Mouse (Mus musculus): Measurements from ENCODE around the gene Olfr1412. TPM values are rescaled to one million over a fixed set of nuclear protein-coding genes. Genes with fewer than 3 reads are reported as not detected.

Gene Olfr1412
- not detected for total RNA-seq (2021)
- long read RNA-seq, experiment 1 = 0 reads
- long read RNA-seq, experiment 2 = 0 reads

DNA sequence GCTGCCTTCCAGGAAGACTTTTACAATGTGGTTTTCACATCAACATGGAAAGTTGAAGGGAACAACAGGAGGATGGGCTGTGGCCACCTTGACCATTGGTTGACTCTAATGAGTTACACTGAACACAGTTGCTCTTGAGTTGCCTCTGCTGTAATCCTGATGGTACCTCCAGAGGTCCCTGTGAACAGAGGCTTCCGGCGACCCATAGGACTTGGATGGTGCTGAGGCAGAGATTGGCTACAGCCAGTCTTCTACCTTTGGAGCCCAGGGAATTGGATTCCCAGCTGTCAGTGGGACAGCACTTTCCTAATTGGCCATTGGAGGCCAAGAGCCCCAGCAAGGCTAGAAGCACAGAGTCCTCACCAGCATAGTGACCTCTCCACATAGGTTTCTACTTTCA, at the start of gene Olfr1412:
Gene Olfr1412 (plus strand): TSS at position 301 of the 400 bp plus-strand sequence.
- no peak for DNase-seq (ENCODE audit: low spot score in 2 of 2)

DNA sequence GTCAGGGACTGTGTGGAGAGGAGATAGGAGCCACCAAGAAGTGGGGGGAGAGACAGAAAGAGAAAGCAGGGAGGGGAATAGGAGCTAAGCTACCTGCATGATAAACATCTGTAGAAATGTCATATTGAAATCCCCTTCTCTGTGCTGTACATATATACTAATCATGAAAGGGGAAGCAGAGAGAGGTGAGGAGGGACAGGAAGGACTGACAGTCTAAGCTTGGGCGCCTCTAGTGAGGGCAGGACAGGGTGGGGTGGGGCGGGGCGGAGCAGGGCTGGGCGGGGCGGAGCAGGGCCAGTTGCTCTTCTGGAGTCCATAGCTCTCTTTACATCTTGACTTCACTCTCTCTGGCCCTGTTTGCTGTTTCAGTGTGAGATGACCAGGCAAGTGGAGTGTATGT, 48.6 kb upstream of the Olfr1412 start:
- no peak for DNase-seq (ENCODE audit: low spot score in 2 of 2)

DNA sequence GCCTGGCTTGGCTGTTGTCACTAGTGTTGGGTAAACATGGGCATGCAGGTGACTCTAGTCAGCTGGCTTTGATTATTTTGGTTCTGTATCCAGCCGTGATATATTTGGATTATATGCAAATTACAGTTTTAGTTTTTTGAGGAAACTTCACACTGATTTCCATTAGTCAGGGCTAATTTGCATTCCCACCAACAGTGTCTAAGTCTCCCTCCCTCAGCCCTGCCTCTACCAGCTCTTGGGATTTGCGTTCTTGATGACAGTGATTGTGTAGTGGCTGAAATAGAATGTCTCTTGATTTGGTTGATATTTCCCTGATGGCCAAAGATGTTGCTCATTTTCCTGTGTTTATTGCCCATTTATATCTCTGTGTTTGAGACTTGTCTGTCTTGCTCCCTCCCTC, 46.5 kb upstream of the Olfr1412 start:
- DNase-seq (ENCODE audit: low spot score in 2 of 2) = no peak

DNA sequence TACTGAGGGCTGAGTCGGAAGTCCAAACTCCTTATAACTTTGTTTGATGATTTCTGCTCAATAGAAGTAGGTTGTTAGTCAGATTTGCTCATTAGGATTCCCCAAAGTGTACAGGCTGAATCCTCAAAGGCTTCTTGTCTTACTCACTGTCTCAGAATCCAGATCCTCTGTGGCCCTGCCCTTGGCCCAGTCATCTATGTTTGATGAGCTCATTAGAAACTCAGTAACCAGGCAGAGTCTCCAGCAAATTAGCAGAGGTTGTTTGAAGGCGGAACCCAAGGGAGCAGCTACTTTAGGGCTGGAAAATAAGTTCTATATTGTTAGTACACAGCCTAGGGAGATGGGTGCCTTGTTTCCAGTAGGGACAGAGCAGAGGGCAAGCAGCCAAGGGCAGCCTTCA, 39.6 kb upstream of the Olfr1412 start:
- DNase-seq (ENCODE audit: low spot score in 2 of 2) = no peak

DNA sequence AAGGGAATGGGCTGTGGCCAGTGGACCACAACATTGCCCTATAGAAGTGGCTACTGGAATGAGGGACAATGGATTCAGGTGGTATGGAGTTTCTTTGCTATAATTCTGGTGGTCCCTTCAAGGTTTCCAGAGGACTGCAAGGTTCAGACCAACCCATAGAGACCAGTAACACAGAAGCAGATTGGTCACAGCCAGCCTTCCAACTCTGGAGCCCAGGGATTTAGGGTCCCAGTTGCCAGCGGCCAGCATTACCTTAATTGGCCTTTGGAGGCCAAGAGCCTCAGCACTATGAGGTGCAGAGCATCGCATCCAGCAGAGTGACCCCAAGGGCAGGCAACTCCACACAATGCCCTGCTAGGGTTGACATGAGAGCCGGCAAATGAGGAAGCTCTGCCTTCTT, 14.6 kb upstream of the Olfr1412 start, which contains the start of gene Olfr1413:
Gene Olfr1413 (plus strand): TSS at position 301 of the 400 bp plus-strand sequence.
- no peak for DNase-seq (ENCODE audit: low spot score in 2 of 2)

DNA sequence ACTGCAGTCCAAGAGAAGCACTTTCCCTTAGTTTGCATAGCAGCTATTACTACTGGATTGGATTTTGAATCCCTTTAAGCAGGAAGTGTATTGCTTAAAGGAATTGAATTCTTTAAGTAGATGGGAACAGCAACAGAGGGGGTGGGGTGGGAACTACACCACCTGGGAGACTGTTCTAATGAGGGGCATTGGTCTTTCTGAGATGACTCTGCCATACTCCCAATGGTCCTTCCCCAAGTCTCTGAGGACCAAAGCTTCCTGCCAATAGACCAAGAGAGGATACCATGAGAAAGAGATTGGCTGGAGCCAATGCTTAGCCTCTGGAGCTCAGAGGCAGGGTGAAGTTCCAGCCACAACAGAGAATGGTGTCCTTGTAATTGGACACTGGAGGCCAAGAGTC, 8.5 kb downstream of the Olfr1412 start, which contains the start of gene Olfr1411:
Gene Olfr1411 (plus strand): TSS at position 301 of the 400 bp plus-strand sequence.
- no peak for DNase-seq (ENCODE audit: low spot score in 2 of 2)

DNA sequence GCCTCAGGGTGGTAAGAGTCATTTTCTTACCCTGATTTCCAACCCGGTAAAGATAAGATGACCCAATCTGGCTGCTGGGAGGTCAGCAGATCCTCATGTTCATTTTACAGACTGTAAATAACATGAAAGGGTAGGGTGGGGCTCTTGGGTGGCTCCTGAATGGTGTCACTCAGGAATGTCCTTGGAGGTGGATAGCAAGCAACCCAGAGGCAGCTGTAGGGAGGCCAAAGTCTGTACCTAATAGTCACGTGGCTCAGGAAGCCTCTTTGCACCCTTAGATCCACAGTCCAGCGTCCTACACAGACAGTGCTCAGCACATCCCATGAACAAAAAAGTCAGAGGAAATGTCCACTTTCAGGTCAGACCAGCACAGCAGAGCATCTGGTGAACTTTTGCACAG, 10.4 kb downstream of the Olfr1412 start:
- DNase-seq (ENCODE audit: low spot score in 2 of 2) = no peak

DNA sequence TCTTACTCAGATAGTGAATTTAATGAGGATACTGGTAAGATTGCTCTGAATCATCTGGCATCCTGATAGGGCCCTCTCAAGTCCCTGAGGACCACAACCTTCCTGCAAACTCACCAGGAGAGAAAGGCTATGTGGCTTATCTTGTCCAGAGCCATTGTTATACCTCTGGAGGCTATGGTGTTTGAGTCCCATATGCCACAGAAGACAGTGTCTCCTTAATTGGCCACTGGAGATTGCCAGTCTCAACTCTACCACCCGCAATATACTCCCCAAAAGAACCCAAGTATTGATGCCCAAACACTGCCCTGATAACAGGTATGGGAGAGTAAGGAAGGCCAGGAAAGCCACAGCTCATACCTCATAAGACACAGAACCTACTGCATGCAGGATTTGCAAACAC, 19.9 kb downstream of the Olfr1412 start, which contains the start of gene Olfr1410:
Gene Olfr1410 (plus strand): TSS at position 301 of the 400 bp plus-strand sequence.
- DNase-seq (ENCODE audit: low spot score in 2 of 2) = no peak

DNA sequence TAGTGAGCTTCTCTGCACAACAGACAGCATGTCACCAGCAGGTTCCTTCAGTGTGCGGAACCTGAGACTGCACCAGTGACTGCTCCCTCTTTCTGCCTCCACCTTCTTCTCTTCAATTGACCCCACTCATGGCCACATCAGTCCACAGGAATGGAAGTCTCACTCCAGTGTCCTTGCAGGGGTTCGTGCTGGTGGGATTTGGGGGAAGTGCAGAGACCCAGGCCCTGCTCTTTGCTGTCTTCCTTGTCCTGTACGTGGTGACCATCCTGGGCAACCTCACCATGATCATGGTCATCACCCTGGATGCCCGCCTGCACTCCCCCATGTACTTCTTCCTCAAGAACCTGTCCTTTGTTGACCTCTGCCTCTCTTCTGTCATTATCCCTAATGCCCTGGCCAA, 22.1 kb downstream of the Olfr1412 start:
- no peak for DNase-seq (ENCODE audit: low spot score in 2 of 2)

DNA sequence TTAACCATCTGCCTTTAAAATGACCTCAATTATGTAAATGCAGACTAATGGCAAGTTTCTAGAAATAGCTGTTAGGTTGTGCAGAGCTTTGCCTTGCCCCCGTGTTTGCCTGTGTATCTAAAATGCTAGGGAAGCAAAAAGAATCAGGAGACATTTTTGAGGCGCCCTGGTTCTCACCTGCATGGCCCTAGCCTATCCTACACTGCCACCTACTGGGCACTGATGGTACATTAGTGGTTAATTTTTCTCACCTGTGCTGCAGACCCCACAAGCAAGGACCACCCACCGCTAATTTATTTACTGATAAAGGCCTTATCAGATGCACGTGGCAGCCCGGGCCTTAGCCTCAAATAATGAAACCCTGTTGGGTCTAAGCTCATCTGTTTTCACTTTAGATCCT, 25.4 kb downstream of the Olfr1412 start:
- peak; percentile 45 to 50 for DNase-seq (ENCODE audit: low spot score in 2 of 2)

DNA sequence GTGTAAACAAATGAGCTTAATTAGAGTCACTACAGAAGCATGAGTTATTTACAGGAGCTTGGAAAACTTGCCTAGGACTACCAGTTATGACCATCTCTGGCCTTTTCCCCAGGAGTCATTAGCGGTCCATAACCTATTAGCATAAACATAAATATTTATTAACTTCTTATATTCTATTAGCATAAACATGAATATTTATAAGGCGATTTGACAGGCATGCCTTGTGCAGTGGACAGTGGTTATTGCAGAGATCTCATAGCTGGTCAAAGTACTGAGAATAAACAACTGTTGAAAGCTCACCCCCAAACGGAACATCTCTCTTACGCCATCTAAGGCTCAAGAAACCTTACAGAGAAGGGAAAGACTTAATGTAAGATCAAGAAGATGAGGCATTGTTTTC, 27.6 kb downstream of the Olfr1412 start:
- DNase-seq (ENCODE audit: low spot score in 2 of 2) = no peak

DNA sequence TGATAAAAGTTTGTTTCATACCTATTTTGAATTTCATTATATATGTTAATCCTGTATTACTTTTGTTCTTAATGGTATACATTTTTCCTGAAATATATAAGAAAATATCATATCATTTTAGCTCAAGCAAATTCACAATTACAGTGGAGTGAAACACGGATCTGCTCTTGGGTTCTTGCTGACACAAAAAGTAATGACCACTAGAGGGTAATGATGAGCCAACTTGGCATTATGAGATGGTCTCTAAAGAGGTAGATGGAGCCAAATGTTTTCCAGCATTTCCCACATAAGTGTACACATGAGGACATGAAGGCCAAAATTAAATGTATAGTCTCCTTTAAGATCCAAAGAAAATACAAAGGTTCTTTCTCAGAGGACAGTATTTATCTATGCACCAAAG, 28.9 kb downstream of the Olfr1412 start:
- peak in 1 of 2 experiments; percentile 70 for DNase-seq (ENCODE audit: low spot score in 2 of 2)

DNA sequence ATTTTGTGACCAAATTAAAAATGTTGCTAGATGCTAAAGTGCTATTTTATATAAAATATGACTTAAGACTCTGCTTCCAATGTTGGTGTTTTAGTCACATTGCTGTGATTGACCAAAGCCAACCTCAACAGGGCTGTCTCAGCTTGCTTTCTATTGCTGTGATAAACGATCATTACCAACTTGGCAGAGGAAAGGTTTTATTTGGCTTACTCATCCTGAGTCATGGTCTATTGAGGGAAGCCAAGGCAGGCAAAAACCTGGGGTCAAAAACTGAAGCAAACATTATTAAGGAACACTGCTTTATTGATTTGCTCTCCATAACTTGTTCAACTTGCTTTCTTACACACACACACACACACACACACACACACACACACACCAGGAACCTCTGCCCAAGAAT, 30.5 kb downstream of the Olfr1412 start:
- no peak for DNase-seq (ENCODE audit: low spot score in 2 of 2)

DNA sequence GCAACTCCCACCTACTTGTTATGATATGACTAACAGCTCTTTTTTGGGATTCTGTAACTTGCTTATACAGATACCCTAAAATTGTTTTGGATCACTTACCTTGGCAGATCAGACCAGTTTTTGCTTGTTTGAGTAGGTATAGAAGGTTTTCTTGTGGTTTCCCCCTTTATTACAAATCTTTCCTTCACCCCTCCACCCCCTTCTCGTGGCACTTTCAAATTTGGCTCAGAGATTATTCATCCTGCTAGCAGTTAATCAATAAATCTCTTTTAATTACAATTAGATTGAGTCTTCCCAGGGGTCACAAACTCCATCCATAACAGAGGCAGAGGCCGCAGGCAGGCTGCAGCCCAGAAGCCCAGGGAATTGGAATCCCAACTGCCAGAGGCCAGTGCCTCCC, 31.9 kb downstream of the Olfr1412 start, which contains the start of gene Olfr12:
Gene Olfr12 (plus strand): TSS at position 301 of the 400 bp plus-strand sequence.
- no peak for DNase-seq (ENCODE audit: low spot score in 2 of 2)

DNA sequence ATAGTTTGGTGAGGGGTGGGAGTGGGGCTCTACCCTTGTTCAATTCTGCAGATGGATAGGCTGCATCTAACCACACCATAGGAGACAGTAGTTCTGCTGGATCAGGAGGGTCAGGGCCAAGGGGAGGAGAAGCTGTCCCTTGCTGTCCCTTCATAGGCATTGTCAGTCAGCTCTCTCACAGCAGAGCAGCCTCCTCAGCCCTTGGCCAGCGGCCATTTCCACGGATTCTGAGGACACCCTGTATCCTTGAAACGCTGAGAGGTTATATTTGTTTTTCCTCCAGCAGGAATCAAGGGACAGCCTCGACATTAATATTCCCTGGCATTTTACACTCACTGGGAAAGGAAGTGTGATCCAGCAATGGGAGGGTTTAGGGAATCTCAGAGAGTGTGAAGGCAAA, 32.8 kb downstream of the Olfr1412 start:
- no peak for DNase-seq (ENCODE audit: low spot score in 2 of 2)

DNA sequence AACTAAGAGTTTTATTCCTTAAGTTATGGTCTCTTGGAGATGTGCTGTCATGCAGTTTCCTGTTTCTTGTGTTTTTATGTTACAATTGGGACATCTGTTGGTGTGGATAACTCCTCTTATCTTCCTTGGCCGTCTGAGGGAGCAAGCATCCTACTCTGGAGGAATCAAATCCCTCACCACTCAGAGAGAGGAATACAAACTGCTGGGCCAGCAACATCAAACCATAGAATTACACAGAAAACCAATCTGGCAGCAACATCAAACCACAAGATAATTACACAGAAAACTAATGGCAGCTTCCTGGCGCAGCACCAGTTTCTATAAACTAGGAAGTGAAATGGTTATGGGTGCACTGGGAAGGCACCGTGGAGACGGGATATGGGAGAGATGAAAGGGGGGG, 42.6 kb downstream of the Olfr1412 start:
- DNase-seq (ENCODE audit: low spot score in 2 of 2) = no peak

DNA sequence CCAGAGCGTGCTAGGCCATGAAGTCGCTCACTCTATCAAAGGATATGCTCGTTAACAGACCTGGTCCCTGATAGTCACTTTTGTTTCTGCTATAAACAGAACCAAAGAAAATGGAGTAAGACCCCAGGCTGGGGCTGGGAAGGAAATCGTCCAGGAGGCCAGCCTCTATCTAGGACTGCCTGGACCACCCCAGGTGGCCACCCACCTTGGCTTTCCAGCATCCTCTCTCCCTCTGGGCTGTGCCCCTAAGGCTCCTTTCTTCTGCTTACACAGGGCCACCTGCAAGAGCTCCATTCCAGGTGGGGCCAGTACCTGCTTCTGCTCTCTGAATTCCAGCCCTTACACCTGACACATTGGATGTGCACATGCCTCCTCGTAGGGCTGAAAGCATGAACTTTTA, 46.6 kb downstream of the Olfr1412 start:
- no peak for DNase-seq (ENCODE audit: low spot score in 2 of 2)

DNA sequence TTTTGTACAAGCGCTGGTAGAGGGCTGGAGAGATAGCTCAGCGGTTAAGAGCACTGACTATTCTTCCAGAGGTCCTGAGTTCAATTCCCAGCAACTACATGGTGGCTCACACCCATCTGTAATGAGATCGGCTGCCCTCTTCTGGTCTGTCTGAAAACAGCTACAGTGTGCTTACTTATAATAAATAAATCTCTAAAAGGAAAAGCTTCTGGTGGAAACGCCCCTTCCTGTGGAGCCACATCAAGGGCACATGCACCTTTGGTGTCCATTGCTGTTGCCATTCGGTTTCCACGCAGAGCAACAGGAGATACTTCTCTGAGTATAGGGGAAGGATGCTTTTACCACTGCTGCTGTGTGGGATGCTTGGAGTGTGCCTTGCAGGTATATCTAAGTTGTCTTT, 47.4 kb downstream of the Olfr1412 start:
- no peak for DNase-seq (ENCODE audit: low spot score in 2 of 2)

DNA sequence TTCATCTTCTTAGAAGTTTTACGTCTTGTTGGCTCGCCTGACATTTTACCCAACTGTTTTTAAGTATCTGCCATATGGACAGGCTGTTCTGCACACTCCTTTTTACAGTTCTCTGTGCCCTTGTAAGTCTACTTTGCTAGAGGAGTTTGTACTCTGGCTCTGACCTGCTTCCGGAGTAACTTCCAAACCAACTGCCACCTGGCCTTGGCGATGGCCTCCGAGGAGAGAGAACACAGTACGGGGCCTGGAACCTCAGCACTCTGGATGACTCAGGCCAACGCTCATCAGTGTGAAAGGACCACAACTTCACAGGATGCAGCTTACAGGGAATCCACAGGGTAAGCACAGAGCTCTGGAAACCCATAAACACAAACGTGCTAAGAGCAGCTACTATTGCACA, 48.1 kb downstream of the Olfr1412 start:
- DNase-seq (ENCODE audit: low spot score in 2 of 2) = peak in 1 of 2 experiments; percentile 47

DNA sequence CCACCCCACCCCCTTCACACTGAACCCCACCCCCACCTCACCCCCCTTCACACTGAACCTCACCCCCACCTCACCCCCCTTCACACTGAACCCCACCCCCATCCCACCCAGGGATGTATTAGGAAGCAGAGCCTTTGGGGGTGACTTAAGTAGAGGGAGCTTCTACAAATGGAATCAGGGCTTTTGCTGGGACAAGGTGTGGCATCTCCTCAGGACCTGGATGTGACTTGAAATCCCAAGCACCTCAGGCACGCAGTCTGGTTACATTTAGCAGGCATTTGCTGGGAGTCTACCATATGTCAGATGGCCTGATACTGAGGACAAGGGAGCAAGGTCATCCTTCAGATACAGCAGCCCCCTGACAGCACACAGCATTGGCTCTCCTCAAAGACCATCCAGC, 49.0 kb downstream of the Olfr1412 start:
- DNase-seq (ENCODE audit: low spot score in 2 of 2) = no peak

DNA sequence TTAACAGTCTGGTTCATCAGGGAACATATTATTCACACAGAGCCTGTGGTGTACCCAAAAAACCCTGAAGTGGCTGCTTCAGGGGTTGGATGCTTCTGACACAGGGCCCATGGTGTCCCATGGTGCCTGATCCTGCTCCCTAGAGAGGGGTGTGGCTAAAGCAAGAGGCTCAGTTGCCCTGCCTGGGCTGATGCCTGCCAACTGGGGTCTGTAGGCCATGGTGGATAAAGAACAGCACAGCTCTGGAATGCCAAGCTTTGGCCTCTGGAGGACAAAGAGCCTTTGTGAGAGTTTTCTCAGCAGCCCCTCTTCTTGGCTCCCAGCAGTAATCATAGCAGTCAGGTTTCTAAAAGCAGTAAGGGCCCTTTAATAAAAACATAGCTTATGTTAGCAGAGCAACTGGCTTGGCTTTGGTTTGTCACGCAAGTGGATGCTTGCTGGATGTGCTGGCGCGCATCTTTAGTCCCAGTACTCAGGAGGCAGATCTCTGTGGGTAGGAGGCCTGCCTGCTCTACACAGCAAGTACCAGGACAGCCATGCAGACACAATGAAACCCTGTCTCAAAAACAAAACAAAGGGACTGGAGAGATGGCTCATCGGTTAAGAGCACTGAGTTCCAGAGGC, 49.5 kb downstream of the Olfr1412 start:
- peak in 1 of 2 experiments; percentile 46 for DNase-seq (ENCODE audit: low spot score in 2 of 2)

DNA sequence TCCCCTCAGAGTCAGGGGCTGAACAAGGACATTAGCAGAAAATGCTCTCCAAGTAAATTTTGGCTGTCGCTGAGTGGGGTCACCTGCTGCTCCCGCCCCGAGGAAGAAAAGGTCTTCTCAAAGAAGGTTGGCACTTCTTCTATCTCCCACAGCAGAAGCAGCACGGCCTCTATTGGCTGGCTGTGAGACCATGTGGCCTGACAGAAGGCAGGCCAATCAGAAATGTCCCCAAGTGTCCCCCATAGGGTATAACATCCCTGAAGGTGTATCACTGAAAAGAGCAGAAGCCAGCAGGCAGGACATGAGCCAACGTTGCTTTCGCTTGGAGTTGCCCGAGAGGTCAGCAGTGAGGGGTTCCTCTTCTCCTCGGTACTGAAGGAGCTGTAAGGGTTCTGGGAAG, 50.4 kb downstream of the Olfr1412 start:
- DNase-seq (ENCODE audit: low spot score in 2 of 2) = no peak

DNA sequence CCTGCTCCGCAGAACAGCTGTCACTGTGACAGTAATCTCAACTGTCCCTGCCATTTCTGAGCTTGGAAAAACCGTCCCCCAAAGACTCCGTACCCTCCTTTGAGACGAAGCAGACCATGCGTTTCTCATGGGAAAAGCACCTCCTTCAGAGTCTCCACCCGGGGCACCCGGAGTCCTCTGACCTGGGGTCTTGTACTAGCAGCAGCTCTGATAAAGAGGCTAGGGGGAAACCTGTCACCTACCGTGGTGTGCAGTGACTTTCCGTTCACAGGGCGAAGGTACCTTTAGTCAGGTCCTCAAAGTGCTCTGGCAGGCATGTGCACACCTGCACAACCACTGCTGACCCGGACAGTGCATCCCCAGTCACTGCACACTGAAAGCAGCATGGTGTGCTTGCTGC, 51.1 kb downstream of the Olfr1412 start:
- no peak for DNase-seq (ENCODE audit: low spot score in 2 of 2)
